Mouse (Mus musculus): ENCODE measurements around the gene Slc36a2. TPM values are rescaled to one million over a fixed set of nuclear protein-coding genes. Genes with fewer than 3 reads are reported as not detected.

Gene Slc36a2
- 9.2 and 10.0 TPM in 2 replicates for polyA plus RNA-seq (2015; fragmentation: Nextera tagmentation; extraction: Ambion mirVana)

GRCm38 (mm10) chr11:55184733-55185291 is at the start of gene Slc36a2:
TSS of gene Slc36a2 (minus strand) at chr11:55185077.
- ATAC-seq (ENCODE audit: low read depth), result peak; percentile 18; the same call in 1 of the 2 replicates
- Histone ChIP-seq H3K27ac (no peak within 1 kb of the TSS), H3K9me3 (replicated peaks) (no peaks in the 10 kb centered on the region), H3K4me3 (replicated peaks) (peak within 1 kb of the TSS; percentile 38), H3K4me1 (replicated peaks) (peaks cover 12% of the 10 kb centered on the region), H3K4me2 (peak within 1 kb of the TSS; percentile 46), H3K36me3 (no peaks in the 10 kb centered on the region), H3K27me3 (no peaks in the 10 kb centered on the region), H3K9ac (0 out of 2 replicates have a peak within 1 kb of the TSS, but pooled peaks have one; percentile 17)
- no peak for DNase-seq
- 38% methylated on average over 10 of the region's 10 CpGs for WGBS (ENCODE audit: insufficient replicate concordance)

- no peak overlapping the region for H3K9ac ChIP-seq
- no peak overlapping the region for H3K27ac ChIP-seq
- peaks cover 2% of the 10 kb centered on the region; the same call in 1 of the 2 replicates for H3K4me1 ChIP-seq (replicated peaks)
- no peak overlapping the region for H3K4me3 ChIP-seq (replicated peaks)
- peaks cover 19% of the 10 kb centered on the region for H3K36me3 ChIP-seq
- ATAC-seq (ENCODE audit: low read depth) (no peak), DNase-seq (no peak)
- H3K9me3 ChIP-seq (replicated peaks), result no peaks in the 10 kb centered on the region
- H3K27me3 ChIP-seq, result no peaks in the 10 kb centered on the region
- H3K4me2 ChIP-seq, result no peak overlapping the region
- WGBS (ENCODE audit: insufficient replicate concordance), result 77% methylated on average over 7 of the region's 7 CpGs
These were observed 49.4 kb upstream of the Slc36a2 start for GRCm38 (mm10) chr11:55234288-55234687.

- Histone ChIP-seq H3K27ac (no peak overlapping the region), H3K4me3 (replicated peaks) (no peak overlapping the region), H3K27me3 (no peaks in the 10 kb centered on the region), H3K4me1 (replicated peaks) (no peaks in the 10 kb centered on the region), H3K9me3 (replicated peaks) (no peaks in the 10 kb centered on the region), H3K4me2 (no peak overlapping the region), H3K36me3 (peaks cover 37% of the 10 kb centered on the region), H3K9ac (no peak overlapping the region)
- no peak for ATAC-seq (ENCODE audit: low read depth)
- DNase-seq, result no peak
- WGBS (ENCODE audit: insufficient replicate concordance), result 53% methylated on average over 6 of the region's 6 CpGs
These were observed 46.2 kb upstream of the Slc36a2 start for GRCm38 (mm10) chr11:55231034-55231433.

GRCm38 (mm10) chr11:55221306-55221705 is 36.4 kb upstream of the Slc36a2 start:
- Histone ChIP-seq H3K36me3 (peaks cover 65% of the 10 kb centered on the region), H3K27me3 (no peaks in the 10 kb centered on the region), H3K27ac (no peak overlapping the region), H3K9ac (no peak overlapping the region), H3K4me1 (replicated peaks) (peaks cover 21% of the 10 kb centered on the region), H3K4me3 (replicated peaks) (no peak overlapping the region), H3K9me3 (replicated peaks) (no peaks in the 10 kb centered on the region), H3K4me2 (no peak overlapping the region)
- ATAC-seq (ENCODE audit: low read depth) (no peak), DNase-seq (no peak)
- WGBS (ENCODE audit: insufficient replicate concordance), result 70% methylated on average over 7 of the region's 7 CpGs

GRCm38 (mm10) chr11:55218473-55218872 is 33.6 kb upstream of the Slc36a2 start:
- H3K9me3 ChIP-seq (replicated peaks), result no peaks in the 10 kb centered on the region
- WGBS (ENCODE audit: insufficient replicate concordance), result 70% methylated on average over 3 of the region's 3 CpGs

GRCm38 (mm10) chr11:55217880-55218279 is 33.0 kb upstream of the Slc36a2 start:
- H3K27me3 ChIP-seq, result no peaks in the 10 kb centered on the region
- DNase-seq (no peak), ATAC-seq (ENCODE audit: low read depth) (no peak; the same call in 1 of the 2 replicates)
- WGBS (ENCODE audit: insufficient replicate concordance), result 74% methylated on average over 7 of the region's 7 CpGs
- H3K36me3 ChIP-seq, result peaks cover 49% of the 10 kb centered on the region
- peaks cover 52% of the 10 kb centered on the region for H3K4me1 ChIP-seq (replicated peaks)
- H3K4me2 ChIP-seq, result no peak overlapping the region
- no peak overlapping the region for H3K9ac ChIP-seq
- no peaks in the 10 kb centered on the region for H3K9me3 ChIP-seq (replicated peaks)
- H3K4me3 ChIP-seq (replicated peaks), result no peak overlapping the region
- peak overlapping the region; percentile 71 for H3K27ac ChIP-seq

More at GRCm38 (mm10) chr11:55218473-55218872, 33.6 kb upstream of the Slc36a2 start:
- ATAC-seq (ENCODE audit: low read depth) (no peak), DNase-seq (no peak)
- Histone ChIP-seq H3K4me3 (replicated peaks) (no peak overlapping the region), H3K27me3 (no peaks in the 10 kb centered on the region), H3K4me2 (no peak overlapping the region), H3K36me3 (peaks cover 52% of the 10 kb centered on the region), H3K27ac (peak overlapping the region; percentile 71; the same call in 1 of the 2 replicates), H3K9ac (no peak overlapping the region), H3K4me1 (replicated peaks) (peaks cover 46% of the 10 kb centered on the region)

- Histone ChIP-seq H3K9ac (no peak overlapping the region), H3K4me3 (replicated peaks) (no peak overlapping the region), H3K4me2 (no peak overlapping the region), H3K4me1 (replicated peaks) (peaks cover 53% of the 10 kb centered on the region), H3K9me3 (replicated peaks) (no peaks in the 10 kb centered on the region), H3K36me3 (peaks cover 49% of the 10 kb centered on the region), H3K27me3 (no peaks in the 10 kb centered on the region), H3K27ac (peak overlapping the region; percentile 71)
- 61% methylated on average over 4 of the region's 4 CpGs for WGBS (ENCODE audit: insufficient replicate concordance)
- DNase-seq (no peak), ATAC-seq (ENCODE audit: low read depth) (peak; percentile 66)
These were observed 32.5 kb upstream of the Slc36a2 start for GRCm38 (mm10) chr11:55217418-55217817.

GRCm38 (mm10) chr11:55216830-55217229 is 32.0 kb upstream of the Slc36a2 start:
- H3K36me3 ChIP-seq, result peaks cover 45% of the 10 kb centered on the region
- H3K9ac ChIP-seq, result no peak overlapping the region
- H3K27ac ChIP-seq, result peak overlapping the region; percentile 53
- H3K4me1 ChIP-seq (replicated peaks), result peaks cover 59% of the 10 kb centered on the region
- no peaks in the 10 kb centered on the region for H3K9me3 ChIP-seq (replicated peaks)
- no peaks in the 10 kb centered on the region for H3K27me3 ChIP-seq
- 81% methylated on average over 13 of the region's 13 CpGs for WGBS (ENCODE audit: insufficient replicate concordance)
- DNase-seq (no peak), ATAC-seq (ENCODE audit: low read depth) (no peak)
- no peak overlapping the region for H3K4me2 ChIP-seq
- no peak overlapping the region for H3K4me3 ChIP-seq (replicated peaks)

GRCm38 (mm10) chr11:55216061-55216460 is 31.2 kb upstream of the Slc36a2 start:
- peaks cover 37% of the 10 kb centered on the region for H3K36me3 ChIP-seq
- 75% methylated on average over 3 of the region's 4 CpGs for WGBS (ENCODE audit: insufficient replicate concordance)
- no peak for ATAC-seq (ENCODE audit: low read depth)
- H3K4me1 ChIP-seq (replicated peaks), result peaks cover 66% of the 10 kb centered on the region
- H3K27me3 ChIP-seq, result no peaks in the 10 kb centered on the region
- H3K9ac ChIP-seq, result no peak overlapping the region
- H3K9me3 ChIP-seq (replicated peaks), result no peaks in the 10 kb centered on the region
- no peak overlapping the region for H3K4me2 ChIP-seq
- no peak overlapping the region for H3K4me3 ChIP-seq (replicated peaks)
- no peak for DNase-seq
- no peak overlapping the region for H3K27ac ChIP-seq

GRCm38 (mm10) chr11:55214978-55215377 is 30.1 kb upstream of the Slc36a2 start:
- peaks cover 28% of the 10 kb centered on the region for H3K36me3 ChIP-seq
- H3K9ac ChIP-seq, result no peak overlapping the region
- H3K4me1 ChIP-seq (replicated peaks), result peaks cover 72% of the 10 kb centered on the region
- no peak for ATAC-seq (ENCODE audit: low read depth)
- H3K4me3 ChIP-seq (replicated peaks), result no peak overlapping the region
- no peak overlapping the region for H3K4me2 ChIP-seq
- H3K9me3 ChIP-seq (replicated peaks), result no peaks in the 10 kb centered on the region
- WGBS (ENCODE audit: insufficient replicate concordance), result 52% methylated on average over 3 of the region's 3 CpGs
- no peaks in the 10 kb centered on the region for H3K27me3 ChIP-seq
- DNase-seq, result no peak
- no peak overlapping the region for H3K27ac ChIP-seq

- WGBS (ENCODE audit: insufficient replicate concordance), result 70% methylated on average over 5 of the region's 5 CpGs
- Histone ChIP-seq H3K36me3 (peaks cover 20% of the 10 kb centered on the region), H3K9me3 (replicated peaks) (no peaks in the 10 kb centered on the region), H3K27me3 (no peaks in the 10 kb centered on the region), H3K9ac (no peak overlapping the region), H3K27ac (no peak overlapping the region), H3K4me3 (replicated peaks) (no peak overlapping the region), H3K4me1 (replicated peaks) (peaks cover 77% of the 10 kb centered on the region), H3K4me2 (no peak overlapping the region)
- no peak for DNase-seq
- ATAC-seq (ENCODE audit: low read depth), result no peak
These were observed 29.3 kb upstream of the Slc36a2 start for GRCm38 (mm10) chr11:55214161-55214560.

- DNase-seq (no peak), ATAC-seq (ENCODE audit: low read depth) (no peak)
- Histone ChIP-seq H3K9ac (no peak overlapping the region), H3K36me3 (peaks cover 16% of the 10 kb centered on the region), H3K4me2 (no peak overlapping the region), H3K9me3 (replicated peaks) (no peaks in the 10 kb centered on the region), H3K4me1 (replicated peaks) (peaks cover 78% of the 10 kb centered on the region), H3K27ac (no peak overlapping the region), H3K27me3 (no peaks in the 10 kb centered on the region), H3K4me3 (replicated peaks) (no peak overlapping the region)
- 75% methylated on average over 4 of the region's 4 CpGs for WGBS (ENCODE audit: insufficient replicate concordance)
These were observed 28.6 kb upstream of the Slc36a2 start for GRCm38 (mm10) chr11:55213518-55213917.

Measured in liver, embryonic 13.5 days (tissue).